Mouse (Mus musculus) neural tube, embryonic 15.5 days (tissue): ENCODE results near the gene Rrp12. TPM values are rescaled to one million over a fixed set of nuclear protein-coding genes. Genes with fewer than 3 reads are reported as not detected.

ENCODE experiments used
- ATAC-seq: fragments of 200-750 bp; cut with Nextera tagmentation; 2 replicates; pipeline ENCODE4 v1.8.0; 2017; ENCODE audit warnings: mild to moderate bottlenecking, moderate TSS enrichment, moderate library complexity; ENCODE audit not compliant: low FRiP score
- H3K27ac ChIP-seq: fragments of 300-500 bp; sonication (generic); replicated peaks from 2 replicates; pipeline ENCODE4 v1.5.1; 2015; ENCODE audit warnings: mild to moderate bottlenecking, inconsistent platforms
- H3K27me3 ChIP-seq: fragments of 300-500 bp; sonication (generic); replicated peaks from 2 replicates; pipeline ENCODE4 v1.6.1; 2015; ENCODE audit warnings: inconsistent platforms
- H3K36me3 ChIP-seq: fragments of 300-500 bp; sonication (generic); 2 replicates; pipeline ENCODE4 v1.6.1; 2015; ENCODE audit warnings: inconsistent platforms
- H3K4me1 ChIP-seq: fragments of 300-500 bp; sonication (generic); 2 replicates; pipeline ENCODE4 v1.6.1; 2015; ENCODE audit warnings: inconsistent platforms
- H3K4me2 ChIP-seq: fragments of 300-500 bp; sonication (generic); 2 replicates; pipeline ENCODE4 v1.6.1; 2015; ENCODE audit warnings: inconsistent platforms, mild to moderate bottlenecking, moderate library complexity
- H3K4me3 ChIP-seq: fragments of 300-500 bp; sonication (generic); replicated peaks from 2 replicates; pipeline ENCODE4 v1.5.1; 2015; ENCODE audit warnings: mild to moderate bottlenecking, inconsistent platforms
- H3K9ac ChIP-seq: fragments of 300-500 bp; sonication (generic); replicated peaks from 2 replicates; pipeline ENCODE4 v1.6.1; 2015; ENCODE audit warnings: mild to moderate bottlenecking, inconsistent platforms
- H3K9me3 ChIP-seq: fragments of 300-500 bp; sonication (generic); replicated peaks from 2 replicates; pipeline ENCODE4 v1.6.1; 2016; ENCODE audit warnings: inconsistent platforms
- WGBS: fragments of 180-500 bp; shearing (Covaris S2); methylation state at CpG from one replicate; pipeline ENCODE4 v1.1.7; 2015; ENCODE audit warnings: mixed read lengths; 5-methylcytosine and 5-hydroxymethylcytosine counted together
- polyA plus RNA-seq: library from polyadenylated mRNA; unstranded; fragments of >200 nt; fragmentation: Nextera tagmentation; extraction: Ambion mirVana; gene quantifications from 2 replicates; pipeline ENCODE4 v1.2.1, GENCODE M21; 2015

Gene Rrp12
- polyA plus RNA-seq, 1 experiment from 2014 or later: 17.9 TPM

GRCm38 (mm10) chr19:41817325-41817724 is 78.6 kb downstream of the Rrp12 start:
- WGBS: 65% methylated on average over 10 of the region's 10 CpGs
- no peaks in the 10 kb centered on the region for H3K9me3 ChIP-seq
- H3K4me1 ChIP-seq: no peaks in the 10 kb centered on the region
- no peak overlapping the region for H3K9ac ChIP-seq
- H3K27me3 ChIP-seq: no peaks in the 10 kb centered on the region
- no peak for ATAC-seq
- no peak overlapping the region for H3K27ac ChIP-seq
- no peaks in the 10 kb centered on the region for H3K36me3 ChIP-seq
- H3K4me2 ChIP-seq: no peak overlapping the region
- no peak overlapping the region for H3K4me3 ChIP-seq

GRCm38 (mm10) chr19:41816915-41817314 is 79.1 kb downstream of the Rrp12 start:
- H3K36me3 ChIP-seq: no peaks in the 10 kb centered on the region
- H3K4me3 ChIP-seq: no peak overlapping the region
- WGBS: 72% methylated on average over 5 of the region's 5 CpGs
- ATAC-seq: no peak
- no peaks in the 10 kb centered on the region for H3K9me3 ChIP-seq
- no peak overlapping the region for H3K9ac ChIP-seq
- no peak overlapping the region for H3K4me2 ChIP-seq
- H3K27ac ChIP-seq: no peak overlapping the region
- no peaks in the 10 kb centered on the region for H3K4me1 ChIP-seq
- no peaks in the 10 kb centered on the region for H3K27me3 ChIP-seq

GRCm38 (mm10) chr19:41816410-41816809 is 79.6 kb downstream of the Rrp12 start:
- H3K9me3 ChIP-seq: no peaks in the 10 kb centered on the region
- H3K27ac ChIP-seq: no peak overlapping the region
- no peak overlapping the region for H3K9ac ChIP-seq
- H3K27me3 ChIP-seq: no peaks in the 10 kb centered on the region
- no peak for ATAC-seq
- WGBS: 80% methylated on average over 5 of the region's 5 CpGs
- H3K4me2 ChIP-seq: no peak overlapping the region
- H3K4me3 ChIP-seq: no peak overlapping the region
- H3K36me3 ChIP-seq: no peaks in the 10 kb centered on the region
- no peaks in the 10 kb centered on the region for H3K4me1 ChIP-seq

GRCm38 (mm10) chr19:41813374-41813773 is 82.6 kb downstream of the Rrp12 start:
- no peak overlapping the region for H3K27ac ChIP-seq

More at GRCm38 (mm10) chr19:41813374-41813773, 82.6 kb downstream of the Rrp12 start:
- Histone ChIP-seq H3K9ac (no peak overlapping the region), H3K27me3 (no peaks in the 10 kb centered on the region), H3K4me2 (no peak overlapping the region), H3K4me1 (no peaks in the 10 kb centered on the region), H3K36me3 (no peaks in the 10 kb centered on the region), H3K4me3 (no peak overlapping the region), H3K9me3 (no peaks in the 10 kb centered on the region)
- WGBS: 95% methylated on average over 4 of the region's 4 CpGs
- ATAC-seq: no peak

Other genes with a start within 250 kb of the Rrp12 start
- gene Slit1, start 152.5 kb downstream of the Rrp12 start, polyA plus RNA-seq: 32.8 and 36.8 TPM in 2 replicates
- 4.8 and 8.7 TPM in 2 replicates for gene Arhgap19, start 94.1 kb downstream of the Rrp12 start, polyA plus RNA-seq
- 20.1 and 22.7 TPM in 2 replicates for gene Frat1, start 66.2 kb downstream of the Rrp12 start, polyA plus RNA-seq
- 7.0 and 7.1 TPM in 2 replicates for gene Frat2, start 48.0 kb downstream of the Rrp12 start, polyA plus RNA-seq
- gene Pgam1, start 15.8 kb upstream of the Rrp12 start, polyA plus RNA-seq: 540 and 577 TPM in 2 replicates
- 59.7 and 61.4 TPM in 2 replicates for gene Exosc1, start 37.2 kb upstream of the Rrp12 start, polyA plus RNA-seq
- gene Zdhhc16, start 37.3 kb upstream of the Rrp12 start, polyA plus RNA-seq: 89.3 and 90.6 TPM in 2 replicates
- 31.0 and 35.8 TPM in 2 replicates for gene Mms19, start 85.0 kb upstream of the Rrp12 start, polyA plus RNA-seq
- gene Ubtd1, start 85.6 kb upstream of the Rrp12 start, polyA plus RNA-seq: 13.9 and 14.5 TPM in 2 replicates
- 1.1 and 1.3 TPM in 2 replicates for gene Ankrd2, start 139.8 kb upstream of the Rrp12 start, polyA plus RNA-seq
- gene Hoga1, start 149.4 kb upstream of the Rrp12 start, polyA plus RNA-seq: 1.7 and 1.8 TPM in 2 replicates
- gene 4933411K16Rik, start 156.1 kb upstream of the Rrp12 start, polyA plus RNA-seq: not detected in 2 replicates
- 99.6 and 116 TPM in 2 replicates for gene Morn4, start 190.2 kb upstream of the Rrp12 start, polyA plus RNA-seq
- gene Pi4k2a, start 194.3 kb upstream of the Rrp12 start, polyA plus RNA-seq: 31.0 and 33.5 TPM in 2 replicates
- 11.1 and 14.2 TPM in 2 replicates for gene Avpi1, start 232.9 kb upstream of the Rrp12 start, polyA plus RNA-seq